Mouse (Mus musculus): ENCODE measurements at regions not wholly inside any gene's neighbourhood (a gene's known extent, or its start where the extent isn't known, plus 50 kb on each side); places are given as distances from the start of the nearest gene placed in this dataset.

DNA sequence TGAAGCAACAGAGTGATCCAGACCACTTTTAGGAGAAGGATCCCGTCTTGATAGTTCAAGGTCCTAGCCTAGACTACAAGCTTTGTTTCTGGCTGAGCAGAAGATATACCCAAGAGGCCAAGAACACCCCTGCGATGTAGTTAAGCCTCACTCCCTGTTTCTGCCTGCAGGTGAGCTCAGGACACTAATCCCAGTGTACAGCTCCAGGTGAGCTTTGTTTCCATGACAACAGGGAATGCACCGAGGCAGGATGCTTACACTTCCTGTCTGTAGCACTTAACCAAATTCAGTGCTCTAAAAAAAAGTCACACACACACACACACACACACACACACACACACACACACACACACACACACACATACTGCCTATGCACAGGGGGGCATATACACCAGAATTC, 230.7 kb downstream of the Ajap1 start:
- H3K4me2 ChIP-seq (ENCODE audit: low read depth, low read length), result no peak overlapping the region
- ATAC-seq (ENCODE audit: insufficient read depth, low read depth) (no peak), DNase-seq (ENCODE audit: low spot score) (no peak)
- no peak overlapping the region for H3K4me3 ChIP-seq (ENCODE audit: low read depth, low read length)
- no peaks in the 10 kb centered on the region; the same call in 1 of the 2 replicates for H3K9me3 ChIP-seq (replicated peaks; ENCODE audit: control insufficient read depth, low read length)
- no peaks in the 10 kb centered on the region for H3K27me3 ChIP-seq (ENCODE audit: control insufficient read depth, insufficient read depth, low read length)
- H3K4me1 ChIP-seq (ENCODE audit: control insufficient read depth, insufficient read depth), result no peaks in the 10 kb centered on the region
- WGBS, result 60% methylated on average over 3 of the region's 3 CpGs
- no peak overlapping the region for H3K27ac ChIP-seq (ENCODE audit: low read depth)
- TF ChIP-seq EP300 (IDR thresholded peaks at IDR 0.05; ENCODE audit: low read depth), result no peak
- no peak for TF ChIP-seq CTCF (IDR thresholded peaks at IDR 0.05; ENCODE audit: low read depth)
- H3K36me3 ChIP-seq (replicated peaks; ENCODE audit: control insufficient read depth, insufficient read depth, low read length), result no peaks in the 10 kb centered on the region
- no peak overlapping the region for H3K9ac ChIP-seq (replicated peaks; ENCODE audit: low read depth, low read length)

DNA sequence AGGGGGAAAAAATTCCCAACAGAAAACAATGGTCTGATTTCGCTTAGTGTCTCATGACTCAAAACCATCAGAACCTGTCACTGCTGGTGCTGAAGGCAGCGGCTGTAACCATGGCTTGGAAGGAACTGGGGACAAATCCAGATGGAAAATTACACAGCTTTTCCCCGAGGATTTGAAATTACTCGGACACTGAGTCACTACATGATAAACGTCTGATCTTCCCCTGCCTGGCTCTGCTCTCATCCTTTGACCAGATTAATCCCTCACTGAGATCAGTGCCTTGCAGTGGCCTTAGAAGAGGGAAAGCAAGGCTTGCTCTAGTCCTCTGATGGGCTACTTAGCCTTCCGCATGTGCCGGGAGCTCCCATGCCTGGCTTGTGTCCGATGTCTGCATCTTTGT, 231.3 kb downstream of the Ajap1 start:
- no peak for TF ChIP-seq CTCF (IDR thresholded peaks at IDR 0.05; ENCODE audit: low read depth)
- no peak for TF ChIP-seq EP300 (IDR thresholded peaks at IDR 0.05; ENCODE audit: low read depth)
- Histone ChIP-seq H3K9ac (replicated peaks; ENCODE audit: low read depth, low read length) (no peak overlapping the region), H3K9me3 (replicated peaks; ENCODE audit: control insufficient read depth, low read length) (no peaks in the 10 kb centered on the region; the same call in 1 of the 2 replicates), H3K27ac (ENCODE audit: low read depth) (no peak overlapping the region), H3K4me2 (ENCODE audit: low read depth, low read length) (no peak overlapping the region), H3K4me3 (ENCODE audit: low read depth, low read length) (no peak overlapping the region), H3K4me1 (ENCODE audit: control insufficient read depth, insufficient read depth) (no peaks in the 10 kb centered on the region), H3K36me3 (replicated peaks; ENCODE audit: control insufficient read depth, insufficient read depth, low read length) (no peaks in the 10 kb centered on the region), H3K27me3 (ENCODE audit: control insufficient read depth, insufficient read depth, low read length) (no peaks in the 10 kb centered on the region)
- ATAC-seq (ENCODE audit: insufficient read depth, low read depth) (no peak), DNase-seq (ENCODE audit: low spot score) (no peak)
- WGBS, result 47% methylated on average over 8 of the region's 8 CpGs

DNA sequence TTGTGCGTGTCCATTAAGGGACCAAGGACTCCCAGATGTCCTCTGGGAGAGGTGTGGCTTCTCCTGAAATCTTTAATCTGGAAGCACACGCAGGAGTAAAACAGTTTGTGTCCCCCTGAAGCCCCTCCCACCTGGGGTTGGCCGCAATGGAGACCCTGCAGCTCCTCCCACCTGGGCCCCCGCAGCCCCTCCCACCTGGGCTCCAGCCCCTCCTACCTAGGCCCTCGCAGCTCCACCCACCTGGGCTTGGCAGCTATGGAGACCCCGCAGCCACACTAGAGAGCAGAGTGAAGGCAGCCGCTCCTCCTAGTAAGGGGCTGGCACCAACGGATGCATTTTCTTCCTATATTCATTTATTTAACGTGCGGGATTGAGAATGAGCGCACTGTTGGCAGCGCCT, 245.9 kb downstream of the Ajap1 start:
- Histone ChIP-seq H3K27ac (ENCODE audit: low read depth) (no peak overlapping the region), H3K9me3 (replicated peaks; ENCODE audit: control insufficient read depth, low read length) (peaks cover 5% of the 10 kb centered on the region; the same call in 1 of the 2 replicates), H3K27me3 (ENCODE audit: control insufficient read depth, insufficient read depth, low read length) (no peaks in the 10 kb centered on the region), H3K36me3 (replicated peaks; ENCODE audit: control insufficient read depth, insufficient read depth, low read length) (no peaks in the 10 kb centered on the region), H3K4me2 (ENCODE audit: low read depth, low read length) (no peak overlapping the region), H3K4me1 (ENCODE audit: control insufficient read depth, insufficient read depth) (no peaks in the 10 kb centered on the region), H3K9ac (replicated peaks; ENCODE audit: low read depth, low read length) (no peak overlapping the region), H3K4me3 (ENCODE audit: low read depth, low read length) (no peak overlapping the region)
- no peak for DNase-seq (ENCODE audit: low spot score)
- TF ChIP-seq CTCF (IDR thresholded peaks at IDR 0.05; ENCODE audit: low read depth) (no peak), EP300 (IDR thresholded peaks at IDR 0.05; ENCODE audit: low read depth) (no peak)
- WGBS, result 13% methylated on average over 12 of the region's 12 CpGs
- ATAC-seq (ENCODE audit: insufficient read depth, low read depth), result no peak

DNA sequence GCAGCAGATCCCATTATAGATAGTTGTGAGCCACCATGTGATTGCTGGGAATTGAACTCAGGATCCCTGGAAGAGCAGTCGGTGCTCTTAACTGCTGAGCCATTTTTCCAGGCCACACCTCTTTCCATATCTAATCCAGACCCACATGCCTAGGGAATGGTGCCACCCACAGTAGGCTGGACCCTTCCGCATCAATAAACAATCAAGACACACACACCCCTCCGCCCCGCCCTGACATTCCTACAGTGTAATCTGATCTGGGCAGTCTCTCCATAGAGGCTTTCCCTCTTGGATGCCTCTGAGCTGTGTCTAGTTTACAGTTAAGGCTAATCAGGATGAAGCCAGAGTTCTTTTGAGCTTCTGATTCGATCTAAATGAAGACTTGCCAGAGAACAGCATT, 248.8 kb downstream of the Ajap1 start:
- H3K9me3 ChIP-seq (replicated peaks; ENCODE audit: control insufficient read depth, low read length), result peaks cover 5% of the 10 kb centered on the region; the same call in 1 of the 2 replicates
- no peak for TF ChIP-seq CTCF (IDR thresholded peaks at IDR 0.05; ENCODE audit: low read depth)
- TF ChIP-seq EP300 (IDR thresholded peaks at IDR 0.05; ENCODE audit: low read depth), result no peak
- ATAC-seq (ENCODE audit: insufficient read depth, low read depth) (no peak), DNase-seq (ENCODE audit: low spot score) (no peak)
- no peak overlapping the region for H3K4me3 ChIP-seq (ENCODE audit: low read depth, low read length)
- H3K4me1 ChIP-seq (ENCODE audit: control insufficient read depth, insufficient read depth), result no peaks in the 10 kb centered on the region
- no peak overlapping the region for H3K4me2 ChIP-seq (ENCODE audit: low read depth, low read length)
- 55% methylated on average over 5 of the region's 5 CpGs for whole genome bisulfite sequencing
- no peaks in the 10 kb centered on the region for H3K36me3 ChIP-seq (replicated peaks; ENCODE audit: control insufficient read depth, insufficient read depth, low read length)
- no peak overlapping the region for H3K9ac ChIP-seq (replicated peaks; ENCODE audit: low read depth, low read length)
- no peaks in the 10 kb centered on the region for H3K27me3 ChIP-seq (ENCODE audit: control insufficient read depth, insufficient read depth, low read length)
- no peak overlapping the region for H3K27ac ChIP-seq (ENCODE audit: low read depth)

DNA sequence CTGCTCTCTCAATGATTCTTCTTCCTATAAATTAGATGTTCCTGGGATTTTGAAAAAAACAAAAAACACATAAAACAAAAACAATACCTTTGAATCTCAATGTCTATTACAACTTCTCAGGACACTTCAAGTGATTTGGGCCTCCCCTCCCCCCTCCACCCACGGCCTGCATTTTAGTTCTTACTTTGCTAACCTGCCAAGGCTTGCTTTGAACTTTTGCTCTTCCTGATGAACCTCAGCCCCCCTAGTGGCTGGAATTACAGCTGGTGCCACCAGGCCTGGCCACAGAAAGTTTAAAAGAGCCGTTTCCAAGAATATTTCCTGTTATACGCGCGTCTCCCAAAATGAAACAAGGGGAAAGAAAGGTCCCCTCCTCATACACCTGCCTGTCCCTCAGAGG, 253.4 kb downstream of the Ajap1 start:
- H3K4me1 ChIP-seq (ENCODE audit: control insufficient read depth, insufficient read depth), result no peaks in the 10 kb centered on the region
- ATAC-seq (ENCODE audit: insufficient read depth, low read depth) (no peak), DNase-seq (ENCODE audit: low spot score) (no peak)
- H3K27ac ChIP-seq (ENCODE audit: low read depth), result no peak overlapping the region
- no peaks in the 10 kb centered on the region for H3K36me3 ChIP-seq (replicated peaks; ENCODE audit: control insufficient read depth, insufficient read depth, low read length)
- H3K4me3 ChIP-seq (ENCODE audit: low read depth, low read length), result no peak overlapping the region
- no peak overlapping the region for H3K4me2 ChIP-seq (ENCODE audit: low read depth, low read length)
- peaks cover 5% of the 10 kb centered on the region; the same call in 1 of the 2 replicates for H3K9me3 ChIP-seq (replicated peaks; ENCODE audit: control insufficient read depth, low read length)
- TF ChIP-seq CTCF (IDR thresholded peaks at IDR 0.05; ENCODE audit: low read depth), result peak; percentile 3; the same call in 1 of the 2 replicates
- TF ChIP-seq EP300 (IDR thresholded peaks at IDR 0.05; ENCODE audit: low read depth), result no peak
- 52% methylated on average over 5 of the region's 5 CpGs for WGBS
- H3K27me3 ChIP-seq (ENCODE audit: control insufficient read depth, insufficient read depth, low read length), result no peaks in the 10 kb centered on the region
- no peak overlapping the region for H3K9ac ChIP-seq (replicated peaks; ENCODE audit: low read depth, low read length)

DNA sequence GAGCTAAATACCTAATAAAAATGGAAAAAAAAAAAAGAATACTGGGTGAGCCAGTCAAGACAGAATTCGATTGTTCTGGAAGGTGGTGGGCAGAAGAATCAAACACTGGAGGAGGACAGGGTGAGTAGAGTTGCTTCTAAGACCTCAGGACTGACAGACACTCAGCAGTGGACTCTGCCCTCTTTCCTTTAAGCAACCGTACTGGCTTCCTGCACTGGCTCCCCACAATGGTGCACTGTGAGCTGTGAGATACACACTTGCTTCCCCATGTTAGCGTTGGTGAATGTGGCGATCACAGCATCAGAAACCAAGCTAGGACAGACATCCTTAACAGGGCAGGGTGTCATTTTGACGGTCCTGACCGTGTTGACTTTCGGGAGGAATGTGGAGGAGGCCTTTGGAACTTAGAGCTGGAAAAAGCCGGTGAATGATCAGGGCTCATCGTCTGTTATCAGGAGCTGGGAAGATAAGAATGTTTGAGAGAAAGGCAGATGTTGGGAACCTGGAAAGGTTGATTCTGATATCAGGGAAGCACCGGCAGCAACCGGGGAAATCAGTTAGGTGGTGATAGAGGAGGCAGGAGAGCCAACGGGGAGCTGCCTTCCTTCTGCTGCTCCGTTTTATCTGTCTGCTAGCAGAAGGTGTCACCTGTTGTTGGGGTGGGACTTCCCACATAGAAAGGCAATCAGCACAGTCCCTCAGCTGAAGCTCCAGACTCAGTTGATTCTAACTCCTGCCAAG, 254.8 kb downstream of the Ajap1 start:
- no peak overlapping the region for H3K9ac ChIP-seq (replicated peaks; ENCODE audit: low read depth, low read length)
- H3K4me2 ChIP-seq (ENCODE audit: low read depth, low read length), result no peak overlapping the region
- H3K9me3 ChIP-seq (replicated peaks; ENCODE audit: control insufficient read depth, low read length), result peaks cover 3% of the 10 kb centered on the region; the same call in 1 of the 2 replicates
- ATAC-seq (ENCODE audit: insufficient read depth, low read depth) (no peak), DNase-seq (ENCODE audit: low spot score) (no peak)
- no peaks in the 10 kb centered on the region for H3K4me1 ChIP-seq (ENCODE audit: control insufficient read depth, insufficient read depth)
- H3K27me3 ChIP-seq (ENCODE audit: control insufficient read depth, insufficient read depth, low read length), result no peaks in the 10 kb centered on the region
- no peaks in the 10 kb centered on the region for H3K36me3 ChIP-seq (replicated peaks; ENCODE audit: control insufficient read depth, insufficient read depth, low read length)
- TF ChIP-seq EP300 (IDR thresholded peaks at IDR 0.05; ENCODE audit: low read depth), result no peak
- no peak for TF ChIP-seq CTCF (IDR thresholded peaks at IDR 0.05; ENCODE audit: low read depth)
- H3K27ac ChIP-seq (ENCODE audit: low read depth), result no peak overlapping the region
- WGBS, result 18% methylated on average over 13 of the region's 13 CpGs
- no peak overlapping the region for H3K4me3 ChIP-seq (ENCODE audit: low read depth, low read length)

Measured in heart, postnatal 0 days (tissue).